Mouse (Mus musculus): Measurements from ENCODE around the gene H2-T24. TPM values are rescaled to one million over a fixed set of nuclear protein-coding genes. Genes with fewer than 3 reads are reported as not detected.

H2-T24 gene
- polyA plus RNA-seq, 3 experiments from 2014 or later, result 26.0 to 35.7 (median 32.8) TPM

DNA sequence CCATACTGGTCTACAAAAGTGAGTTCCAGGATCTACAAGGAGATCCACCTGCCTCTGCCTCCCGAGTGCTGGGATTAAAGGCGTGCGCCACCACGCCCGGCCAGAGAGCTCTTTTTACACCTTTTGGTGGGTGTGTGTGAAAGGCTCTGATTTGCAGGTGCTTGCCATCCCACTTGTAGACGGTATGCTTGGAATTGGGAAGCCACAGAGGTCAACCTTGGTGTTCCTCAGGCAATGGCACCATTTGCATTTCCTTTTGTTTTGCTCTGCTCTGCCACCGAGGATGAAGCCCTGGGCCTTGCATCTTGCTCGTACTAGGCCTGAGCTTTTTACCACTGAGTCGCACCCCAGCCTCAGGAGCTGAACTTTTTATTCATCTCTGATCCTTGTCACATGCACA is 38.6 kb downstream of the H2-T24 start:
- ATAC-seq, result no peak

DNA sequence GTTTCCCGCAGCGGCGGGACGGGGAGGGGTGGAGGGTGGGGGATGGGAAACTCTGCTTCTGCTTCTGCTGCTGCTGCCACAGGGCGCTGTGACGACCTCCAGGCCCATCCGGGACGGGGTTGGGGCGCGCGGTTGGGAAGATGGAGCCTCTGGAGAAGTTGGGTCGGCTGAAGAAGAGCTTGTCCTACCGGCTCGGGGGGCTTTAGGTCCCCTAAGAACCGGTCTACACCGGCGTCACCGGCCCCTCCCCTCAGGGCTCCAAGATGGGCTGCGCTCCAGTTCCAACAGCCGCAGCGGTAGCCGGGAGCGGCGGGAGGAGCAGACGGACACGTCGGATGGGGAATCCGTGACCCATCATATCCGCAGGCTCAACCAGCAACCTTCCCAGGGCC is 40.0 kb downstream of the H2-T24 start:
- peak; percentile 6 for ATAC-seq

DNA sequence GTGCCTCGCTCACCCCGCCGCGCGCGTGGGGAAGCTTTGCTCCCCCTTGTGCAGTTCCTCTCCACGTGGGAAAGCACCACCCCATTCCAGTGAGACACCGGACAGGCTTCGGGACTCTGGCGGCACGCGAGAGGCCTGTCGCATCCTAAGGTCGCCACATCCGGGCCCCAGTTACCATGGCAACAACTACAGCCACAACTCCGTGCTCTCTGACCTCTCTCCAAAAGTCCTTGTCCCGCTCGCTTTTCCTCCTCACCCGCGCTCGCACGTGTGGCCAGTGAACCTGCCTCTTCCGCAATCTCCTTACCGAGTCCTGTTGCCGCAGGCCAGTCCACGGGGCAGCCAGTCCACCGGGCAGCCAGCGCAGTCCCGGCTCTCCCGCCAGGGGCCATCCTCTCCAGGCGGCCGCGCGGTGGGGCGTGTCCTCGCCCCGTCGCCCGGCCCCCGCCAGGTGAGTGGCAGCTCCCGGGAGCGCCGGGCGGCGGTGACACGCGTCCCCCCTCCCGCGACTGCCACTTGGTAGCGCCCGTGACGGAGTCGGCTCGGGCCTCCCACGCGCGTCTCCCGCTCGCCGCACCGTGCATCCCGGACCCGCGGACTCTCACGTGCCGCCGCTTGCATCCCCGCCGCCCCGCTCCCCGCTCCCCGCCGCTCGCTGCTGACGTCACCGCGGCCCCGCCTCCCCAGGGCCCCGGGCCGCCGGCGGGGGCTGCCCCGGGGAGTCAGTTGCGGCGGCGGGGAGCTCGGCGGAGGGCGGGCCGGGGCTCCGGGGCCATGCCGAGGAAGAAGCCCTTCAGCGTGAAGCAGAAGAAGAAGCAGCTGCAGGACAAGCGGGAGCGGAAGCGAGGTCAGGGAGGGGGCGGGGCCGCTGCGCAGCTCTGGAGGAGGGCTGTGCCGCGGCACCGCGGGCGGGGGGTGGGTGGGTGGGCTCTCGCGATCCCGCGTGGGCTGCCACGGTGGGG is 40.7 kb downstream of the H2-T24 start, which contains the start of the genes Gnl1 and Prr3:
Gene Gnl1, plus strand, starts transcription at position 451 of the 962 bp plus-strand sequence.
Gene Prr3, minus strand, starts transcription at position 836 of the 962 bp plus-strand sequence.
- peak; percentile 72 for ATAC-seq

DNA sequence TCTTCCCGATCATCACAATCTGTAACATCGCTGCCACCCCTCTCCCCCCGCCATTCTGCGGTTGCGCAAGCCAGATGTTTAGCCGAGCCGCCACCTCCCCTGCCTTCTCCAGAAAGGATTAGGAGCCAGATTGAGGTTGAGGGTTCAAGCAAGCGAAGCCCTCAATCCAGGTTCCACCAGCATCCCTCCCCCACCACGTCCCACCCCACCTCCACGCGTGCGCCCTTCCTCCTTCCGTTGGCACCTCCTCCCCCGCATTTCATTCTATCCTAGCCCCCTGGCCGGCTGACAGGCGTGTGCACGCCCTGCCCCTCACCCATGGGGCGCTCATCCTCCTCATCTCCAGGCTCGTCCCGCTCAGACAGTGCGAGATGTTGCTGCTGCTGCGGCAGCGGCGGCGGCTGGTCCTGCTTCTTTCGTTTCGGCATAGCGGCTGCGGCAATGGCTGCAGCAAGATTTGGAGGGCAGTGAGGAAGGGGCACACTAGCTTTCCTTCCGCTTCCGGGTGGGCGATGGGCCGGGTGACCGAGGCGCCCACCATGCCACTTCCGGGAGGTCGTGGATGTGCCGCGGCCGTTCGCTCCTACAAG is 41.5 kb downstream of the H2-T24 start:
- peak; percentile 18 for ATAC-seq

DNA sequence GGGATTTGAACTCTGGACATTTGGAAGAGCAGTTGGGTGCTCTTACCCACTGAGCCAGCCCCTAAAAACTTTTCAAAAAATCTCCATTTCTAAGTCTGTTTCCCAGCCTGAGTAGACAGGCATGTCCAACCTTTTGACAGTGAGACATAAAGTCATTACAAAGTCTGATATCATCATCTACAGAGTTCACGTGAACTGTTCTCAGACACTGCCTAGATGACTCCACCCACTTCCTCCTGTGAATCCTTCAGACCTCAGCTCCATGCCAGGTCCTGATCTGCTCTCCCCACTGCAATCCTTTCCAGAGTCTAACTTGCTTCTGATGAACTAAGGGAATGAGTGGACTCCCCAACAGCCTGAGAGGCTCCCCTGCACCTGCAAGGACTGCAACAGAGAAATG is 48.2 kb downstream of the H2-T24 start:
- ATAC-seq, result no peak

DNA sequence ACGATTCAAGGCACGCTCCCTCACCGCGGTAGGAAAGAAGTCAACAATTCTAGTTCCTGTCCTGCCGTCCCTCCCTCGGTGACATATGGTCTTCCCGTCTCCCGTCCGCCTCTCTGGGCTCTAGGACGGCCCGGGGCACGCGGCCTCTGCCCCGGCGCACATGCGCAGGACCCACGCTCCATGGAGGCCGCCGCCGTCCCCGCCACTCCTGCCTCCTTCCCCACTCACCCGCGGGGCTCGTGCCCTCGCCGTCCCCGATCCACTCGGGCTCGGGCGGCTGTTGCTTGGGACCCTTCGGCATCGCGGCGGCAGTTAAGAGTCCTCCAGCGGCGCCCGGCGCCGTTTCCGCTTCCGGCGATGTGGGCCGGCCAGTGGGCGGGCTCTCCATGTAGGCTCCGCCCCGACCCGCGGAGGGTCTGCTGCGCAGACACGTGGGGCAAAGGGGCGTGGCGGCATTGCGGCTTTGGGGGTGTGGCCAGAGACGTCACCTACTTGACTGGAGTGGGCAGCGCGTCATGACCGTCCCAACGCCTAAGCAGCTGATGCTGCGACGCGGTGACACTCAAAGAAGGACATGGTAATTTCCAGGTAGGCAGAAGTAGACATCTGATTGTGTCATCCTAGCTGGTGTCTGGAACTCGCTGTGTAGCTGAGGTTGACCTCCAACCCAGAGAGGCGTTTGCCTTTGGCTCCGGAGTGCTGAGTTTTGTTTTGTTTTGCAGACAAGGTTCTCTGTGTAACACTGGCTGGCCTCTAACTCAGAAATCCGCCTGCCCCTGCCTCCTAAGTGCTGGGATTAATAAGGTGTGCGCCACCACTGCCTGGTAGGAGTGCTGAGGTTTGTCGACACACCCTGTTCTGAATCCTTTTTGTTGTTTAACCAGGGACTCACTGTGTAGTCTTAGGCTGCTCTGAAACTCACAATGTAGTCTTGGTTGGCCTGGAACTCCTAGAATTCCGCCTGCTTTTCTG is 50.7 kb downstream of the H2-T24 start, which contains the start of gene Abcf1:
Gene Abcf1, minus strand, starts transcription at position 344 of the 972 bp plus-strand sequence.
- peak; percentile 94 for ATAC-seq

DNA sequence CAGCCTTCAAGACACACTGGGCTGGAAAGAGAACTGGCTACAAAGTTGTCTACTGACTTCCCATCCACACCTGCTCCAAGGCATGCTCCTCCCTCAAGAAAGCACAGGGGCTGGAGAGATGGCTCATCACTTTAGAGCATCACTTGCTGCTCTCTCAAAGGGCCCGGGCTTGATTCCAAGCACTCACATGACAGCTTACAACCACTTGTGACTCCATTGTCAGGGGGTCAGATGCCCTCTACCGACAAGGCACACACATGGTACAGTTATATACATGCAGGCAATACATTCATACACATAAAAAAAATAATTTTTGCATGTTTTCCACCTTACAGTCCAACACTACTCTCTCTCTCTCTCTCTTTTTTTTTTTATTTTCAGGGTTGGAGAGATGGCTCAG is 52.7 kb downstream of the H2-T24 start:
- ATAC-seq, result no peak

DNA sequence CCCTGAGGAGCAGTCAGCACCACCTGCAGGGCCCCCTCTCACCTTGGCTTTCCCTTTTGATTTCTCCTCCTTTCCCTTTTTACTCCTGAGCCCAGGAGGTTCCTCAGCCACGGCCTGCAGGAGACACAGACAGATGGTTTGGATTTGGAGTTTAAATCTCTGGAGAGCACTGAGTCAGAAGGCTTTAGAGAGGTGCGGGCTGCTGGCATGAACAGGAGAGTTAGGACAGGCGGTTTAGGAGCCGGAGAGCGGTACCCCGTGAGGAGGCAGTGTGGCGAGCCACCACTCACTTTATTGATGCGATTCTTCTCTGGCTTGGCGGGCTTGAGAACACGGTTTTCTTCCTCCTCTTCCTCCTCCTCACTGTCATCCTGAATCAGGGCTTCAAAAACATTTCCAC is 57.1 kb downstream of the H2-T24 start:
- ATAC-seq, result no peak

DNA sequence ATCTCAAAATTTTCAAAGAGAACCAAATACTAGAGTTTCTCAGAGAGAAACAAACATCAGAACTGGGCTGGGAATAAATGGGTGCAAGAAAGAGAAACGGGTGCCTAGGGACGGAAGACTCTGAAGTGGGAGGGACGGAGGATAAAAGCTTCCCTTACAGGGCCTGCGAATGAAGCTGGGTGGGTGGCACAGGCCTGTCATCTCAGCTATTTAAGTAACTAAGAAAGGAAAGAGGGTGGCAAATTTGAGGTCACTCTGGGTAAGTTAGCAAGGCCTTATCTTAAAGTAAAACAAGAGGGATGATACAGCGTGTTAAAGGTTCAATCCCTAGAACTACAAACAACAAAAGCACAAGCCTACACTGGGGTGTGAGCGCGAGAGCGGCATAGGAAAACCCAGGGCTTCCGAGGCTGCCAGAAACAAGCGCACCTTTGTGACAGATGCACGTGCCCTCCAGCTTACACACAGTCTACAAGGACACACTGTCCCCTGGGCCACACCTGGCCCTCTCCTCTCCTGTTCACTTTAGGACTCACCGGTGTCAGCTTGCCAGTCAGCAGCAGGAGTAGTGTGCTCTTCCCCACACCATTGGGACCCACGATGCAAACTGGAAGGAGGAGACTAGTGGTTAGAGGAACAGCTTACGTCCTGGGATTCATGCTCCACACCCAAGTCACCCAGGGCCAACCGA is 61.7 kb downstream of the H2-T24 start:
- ATAC-seq, result no peak

Other genes starting within 250 kb of the H2-T24 start
- gene Ier3, start 198.9 kb downstream of the H2-T24 start, polyA plus RNA-seq (2017; shearing (Covaris generic)), result 10 to 100 TPM in 1 of 3 experiments, 1 to 10 TPM in 1, under 1 TPM in 1; 0.54 to 11.8 (median 1.3) TPM
- 10 to 100 TPM; 20.5 to 31.1 (median 28.1) TPM for gene Flot1, start 197.3 kb downstream of the H2-T24 start, polyA plus RNA-seq (2017; shearing (Covaris generic))
- 100 to 1,000 TPM; 404 to 882 (median 514) TPM for gene Tubb5, start 182.3 kb downstream of the H2-T24 start, polyA plus RNA-seq (2017; shearing (Covaris generic))
- 10 to 100 TPM in 1 of 3 experiments, 1 to 10 TPM in 2; 6.1 to 10.7 (median 7.1) TPM for gene Mdc1, start 179.0 kb downstream of the H2-T24 start, polyA plus RNA-seq (2017; shearing (Covaris generic))
- 10 to 100 TPM; 25.4 to 64.8 (median 27.4) TPM for gene Nrm, start 159.2 kb downstream of the H2-T24 start, polyA plus RNA-seq (2017; shearing (Covaris generic))
- gene Ppp1r18, start 155.0 kb downstream of the H2-T24 start, polyA plus RNA-seq (2017; shearing (Covaris generic)), result 100 to 1,000 TPM; 194 to 273 (median 213) TPM
- gene Dhx16, start 140.7 kb downstream of the H2-T24 start, polyA plus RNA-seq (2017; shearing (Covaris generic)), result 10 to 100 TPM; 17.4 to 36.1 (median 19.5) TPM
- gene 2310061I04Rik, start 123.1 kb downstream of the H2-T24 start, polyA plus RNA-seq (2017; shearing (Covaris generic)), result 10 to 100 TPM; 15.3 to 21.6 (median 15.4) TPM
- gene Atat1, start 110.5 kb downstream of the H2-T24 start, polyA plus RNA-seq (2017; shearing (Covaris generic)), result 10 to 100 TPM in 2 of 3 experiments, 1 to 10 TPM in 1; 9.5 to 16.2 (median 10.5) TPM
- gene Mrps18b, start 104.2 kb downstream of the H2-T24 start, polyA plus RNA-seq (2017; shearing (Covaris generic)), result 10 to 100 TPM; 35.8 to 82.5 (median 75.5) TPM
- 10 to 100 TPM; 49.4 to 63.1 (median 51.7) TPM for gene Ppp1r10, start 104.1 kb downstream of the H2-T24 start, polyA plus RNA-seq (2017; shearing (Covaris generic))
- 100 to 1,000 TPM; 113 to 143 (median 123) TPM for gene Abcf1, start 50.8 kb downstream of the H2-T24 start, polyA plus RNA-seq (2017; shearing (Covaris generic))
- 1 to 10 TPM; 7.6 to 9.2 (median 8.8) TPM for gene Gnl1, start 40.7 kb downstream of the H2-T24 start, polyA plus RNA-seq (2017; shearing (Covaris generic))
- gene Prr3, start 40.3 kb downstream of the H2-T24 start, polyA plus RNA-seq (2017; shearing (Covaris generic)), result 10 to 100 TPM; 13.8 to 22.0 (median 19.8) TPM
- 1,000 to 10,000 TPM in 1 of 3 experiments, 100 to 1,000 TPM in 2; 834 to 1,491 (median 990) TPM for gene H2-T23, start 12.3 kb upstream of the H2-T24 start, polyA plus RNA-seq (2017; shearing (Covaris generic))
- gene H2-T22, start 22.2 kb upstream of the H2-T24 start, polyA plus RNA-seq (2017; shearing (Covaris generic)), result 100 to 1,000 TPM; 428 to 527 (median 477) TPM
- under 1 TPM in 2 of 3 experiments, not detected in 1; 0.33 to 0.87 TPM for gene Gm6034, start 22.4 kb upstream of the H2-T24 start, polyA plus RNA-seq (2017; shearing (Covaris generic))
- gene Gm11127, start 37.8 kb upstream of the H2-T24 start, polyA plus RNA-seq (2017; shearing (Covaris generic)), result under 1 TPM in 1 of 3 experiments, not detected in 2; 0.30 TPM
- gene Gm19684, start 101.1 kb upstream of the H2-T24 start, polyA plus RNA-seq (2017; shearing (Covaris generic)), result 1 to 10 TPM; 1.8 to 5.8 (median 2.4) TPM
- gene Gm7030, start 108.9 kb upstream of the H2-T24 start, polyA plus RNA-seq (2017; shearing (Covaris generic)), result 1 to 10 TPM in 1 of 3 experiments, not detected in 2; 1.3 TPM
- gene Gm8909, start 148.0 kb upstream of the H2-T24 start, polyA plus RNA-seq (2017; shearing (Covaris generic)), result 1 to 10 TPM; 1.5 to 7.5 (median 4.7) TPM
- 1 to 10 TPM in 1 of 3 experiments, under 1 TPM in 1, not detected in 1; 0.67 to 6.8 TPM for gene H2-T3, start 169.7 kb upstream of the H2-T24 start, polyA plus RNA-seq (2017; shearing (Covaris generic))
- gene Rpp21, start 237.5 kb upstream of the H2-T24 start, polyA plus RNA-seq (2017; shearing (Covaris generic)), result 100 to 1,000 TPM; 147 to 196 (median 194) TPM